Mouse (Mus musculus) lung, adult 2 months (tissue): ENCODE data around the gene Skp2.

Experiments
- CTCF ChIP-seq: fragments of 200-500 bp; IDR thresholded peaks from 2 replicates; pipeline ENCODE4 v1.5.1; 2011; ENCODE audit warnings: mild to moderate bottlenecking, low read length, control low read depth; ENCODE audit not compliant: insufficient read depth
- POLR2A ChIP-seq: fragments of 200-500 bp; IDR thresholded peaks from 2 replicates; pipeline ENCODE4 v1.6.1; 2011; ENCODE audit warnings: low read depth, mild to moderate bottlenecking, control low read depth, low read length, borderline replicate concordance; ENCODE audit errors: extremely low read depth

DNA sequence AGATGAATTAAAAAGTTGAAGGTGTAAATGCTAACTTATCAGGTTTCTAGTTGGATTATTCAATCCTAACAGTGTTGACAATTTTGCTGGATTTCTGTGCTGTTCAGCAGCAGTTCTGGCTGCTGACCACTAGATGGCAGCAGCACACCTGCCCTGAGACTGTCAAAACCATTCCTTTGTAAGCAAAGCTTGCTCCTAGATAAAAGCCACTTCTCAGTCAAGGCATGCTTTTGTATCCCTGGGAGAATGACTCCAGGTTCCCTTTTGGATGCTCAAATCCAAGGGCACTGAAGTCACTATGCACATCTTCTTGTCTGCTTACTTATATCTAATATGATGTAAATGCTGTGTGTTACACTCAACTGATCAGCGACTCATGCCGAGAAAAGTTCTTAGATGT, 35.1 kb downstream of the Skp2 start:
- peak; percentile 99 for TF ChIP-seq CTCF
- no peak for TF ChIP-seq POLR2A
